Mouse (Mus musculus) G1E-ER4 (cell line): ENCODE measurements around the gene Sfxn2. TPM values are rescaled to one million over a fixed set of nuclear protein-coding genes. Genes with fewer than 3 reads are reported as not detected.
A peak's percentile ranks its signal among the peaks of the same experiment; 100 is the strongest.

ENCODE experiments used
- GATA1 ChIP-seq: IDR thresholded peaks from one replicate; pipeline ENCODE4 v1.8.0; 2012; ENCODE audit warnings: low read length, inconsistent platforms
- polyA plus RNA-seq: library from polyadenylated mRNA; stranded (reverse); fragments of >175 nt; gene quantifications from 2 replicates; pipeline ENCODE4 v1.2.3, GENCODE M21; 2012

Sfxn2 gene
- polyA plus RNA-seq, 1 experiment: 0.84 TPM

DNA sequence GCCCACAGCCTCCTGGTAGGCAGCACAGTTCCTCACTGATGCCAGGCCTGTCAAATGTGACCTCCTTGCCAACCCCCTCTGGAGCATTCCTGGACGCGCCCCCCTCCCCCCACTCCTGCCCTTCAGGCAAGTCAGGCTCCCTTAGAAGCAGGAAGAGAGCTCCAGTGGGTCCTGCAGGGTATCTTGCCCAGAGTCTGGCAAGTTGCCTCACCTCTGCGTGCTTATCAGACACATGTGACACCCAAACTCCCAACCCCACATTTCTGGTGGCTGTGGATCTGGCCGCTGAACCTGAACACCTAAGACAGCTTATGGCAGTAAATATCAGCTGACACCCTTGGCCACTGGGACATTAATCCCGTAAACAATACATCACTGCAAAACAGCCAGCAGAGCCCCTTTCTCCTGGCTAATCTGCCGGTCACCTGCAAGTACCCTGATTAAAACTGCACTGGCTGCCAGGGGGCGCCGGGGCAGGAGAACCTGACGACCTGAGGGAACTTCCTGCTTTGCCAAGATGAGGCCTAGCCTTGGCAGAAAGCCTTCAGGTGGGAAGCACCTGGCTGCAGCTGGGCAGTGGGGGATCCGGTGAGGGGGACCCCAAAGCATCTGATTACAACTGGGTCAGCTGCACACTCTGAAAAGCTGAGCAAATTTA lies 41.0 kb upstream of the Sfxn2 start:
- TF ChIP-seq GATA1: no peak

DNA sequence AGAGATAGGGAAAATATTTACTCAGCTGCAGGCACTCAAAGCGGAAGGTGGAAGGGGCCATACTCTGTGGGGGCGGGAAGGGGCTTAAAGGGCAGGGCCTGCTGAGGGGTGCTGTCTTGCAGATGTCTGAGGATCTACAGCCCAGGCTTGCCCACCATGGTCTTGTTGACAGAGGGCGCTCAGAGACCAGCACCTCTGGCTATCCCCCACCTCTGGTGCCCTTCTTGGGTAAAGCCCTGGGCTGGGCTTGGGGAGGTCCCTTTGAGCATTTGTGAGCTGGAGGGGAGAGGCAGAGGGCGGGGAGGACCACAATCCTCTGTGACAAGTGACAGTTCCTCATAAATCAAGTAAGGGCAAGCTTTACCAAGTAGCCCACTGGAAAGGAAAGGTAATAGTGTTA lies 40.1 kb upstream of the Sfxn2 start:
- TF ChIP-seq GATA1: no peak

DNA sequence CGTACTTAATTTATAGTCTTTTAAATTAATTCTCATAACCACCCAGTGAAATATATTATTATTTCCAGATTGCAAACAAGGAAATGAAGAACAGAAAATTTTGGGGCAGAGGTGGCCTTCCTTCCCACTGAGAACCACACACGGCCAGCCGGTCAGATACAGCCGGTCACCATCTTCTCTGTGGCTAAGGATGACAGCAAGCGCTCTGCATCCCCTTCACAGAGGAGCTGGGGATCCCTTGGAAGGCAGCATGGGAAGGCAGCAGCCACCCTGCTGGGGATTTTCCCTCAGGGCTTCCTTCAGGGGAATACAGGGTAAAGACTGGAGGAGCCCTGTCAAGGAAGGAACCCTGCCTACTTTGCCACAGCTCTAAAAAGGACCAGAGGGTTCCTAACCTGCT lies 39.6 kb upstream of the Sfxn2 start:
- TF ChIP-seq GATA1: no peak

DNA sequence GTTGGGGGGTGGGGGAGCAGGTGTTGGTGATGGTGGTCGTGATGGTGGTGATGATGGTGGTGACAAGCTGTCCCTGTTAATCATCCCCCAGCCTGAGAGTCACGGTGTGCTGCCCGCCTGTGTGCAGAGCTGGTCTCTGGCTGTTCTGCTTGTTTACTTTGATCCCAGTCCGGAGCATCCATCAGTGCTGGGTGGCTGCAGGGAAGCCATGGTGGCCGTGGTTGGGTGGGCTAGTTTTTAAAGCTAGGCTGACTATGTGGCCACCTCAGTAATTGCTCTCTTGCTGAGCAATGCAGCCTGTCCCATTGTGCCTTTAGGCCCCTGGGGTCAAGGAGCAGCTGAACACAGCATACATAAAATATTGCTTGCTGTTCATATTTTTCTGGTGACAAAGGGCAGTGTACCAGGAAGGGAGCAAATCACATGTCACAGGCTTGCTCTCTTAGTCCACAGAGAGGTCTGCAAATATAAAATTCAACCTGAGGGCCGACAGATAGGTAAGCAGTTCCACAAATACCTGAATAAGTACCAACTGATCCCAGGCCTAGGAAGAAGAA lies 38.5 kb upstream of the Sfxn2 start:
- TF ChIP-seq GATA1: no peak

DNA sequence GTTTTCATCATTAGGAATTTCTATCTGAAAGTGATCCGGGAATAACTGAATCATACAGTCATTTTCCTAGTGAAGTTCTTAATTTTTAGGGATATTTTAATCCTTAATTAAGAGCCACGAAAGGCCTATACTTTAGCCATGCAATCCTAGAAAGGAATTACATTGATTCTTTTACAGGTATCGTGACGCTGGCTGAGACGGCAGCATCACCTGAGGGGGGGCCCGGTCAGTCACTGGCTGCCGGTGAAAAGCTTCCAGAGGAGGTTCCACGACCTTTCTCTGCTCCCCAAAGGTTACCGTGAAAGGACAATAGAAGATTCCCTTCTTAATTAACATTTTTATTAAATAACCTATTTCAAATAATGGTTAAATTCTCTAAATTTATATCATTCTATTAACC lies 35.8 kb upstream of the Sfxn2 start:
- no peak for TF ChIP-seq GATA1

DNA sequence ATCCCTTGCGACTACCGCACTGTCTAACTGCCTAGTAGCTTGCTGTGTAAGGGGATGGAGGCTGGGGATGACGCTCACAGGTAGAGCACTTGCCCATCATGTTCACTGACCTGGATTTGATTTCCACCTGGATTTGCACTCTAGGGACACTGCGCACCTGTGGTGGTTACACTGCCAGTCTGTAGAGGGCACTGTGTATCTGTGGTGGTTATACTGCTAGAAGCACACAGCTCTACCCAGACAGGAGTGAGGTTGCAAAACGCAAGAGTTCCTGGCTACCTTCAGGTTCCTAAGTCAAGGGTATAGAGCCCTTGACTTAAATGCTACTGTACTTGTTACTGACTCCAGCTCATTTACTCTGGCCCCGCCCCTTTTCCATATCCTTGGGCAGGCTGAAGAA lies 35.0 kb upstream of the Sfxn2 start:
- TF ChIP-seq GATA1: no peak

DNA sequence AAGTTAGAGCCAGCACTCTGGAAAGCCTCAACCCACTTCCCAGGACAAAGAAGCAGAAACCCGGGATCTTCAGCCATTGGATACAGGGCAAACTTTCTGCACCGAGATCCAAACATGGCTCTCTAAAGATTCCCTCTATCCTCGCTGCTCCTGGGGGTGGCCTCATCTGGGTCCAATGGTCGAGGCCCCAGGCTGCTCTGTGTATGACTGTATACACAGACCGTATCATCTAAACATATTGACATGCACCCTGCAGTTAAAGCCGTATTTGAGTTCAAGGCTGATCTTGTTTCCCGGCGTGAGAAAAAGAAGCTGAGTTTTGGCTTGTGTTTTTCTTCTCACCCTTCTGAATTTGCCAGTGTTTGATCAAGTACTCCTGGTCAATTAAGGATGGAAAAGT lies 30.4 kb upstream of the Sfxn2 start:
- no peak for TF ChIP-seq GATA1

DNA sequence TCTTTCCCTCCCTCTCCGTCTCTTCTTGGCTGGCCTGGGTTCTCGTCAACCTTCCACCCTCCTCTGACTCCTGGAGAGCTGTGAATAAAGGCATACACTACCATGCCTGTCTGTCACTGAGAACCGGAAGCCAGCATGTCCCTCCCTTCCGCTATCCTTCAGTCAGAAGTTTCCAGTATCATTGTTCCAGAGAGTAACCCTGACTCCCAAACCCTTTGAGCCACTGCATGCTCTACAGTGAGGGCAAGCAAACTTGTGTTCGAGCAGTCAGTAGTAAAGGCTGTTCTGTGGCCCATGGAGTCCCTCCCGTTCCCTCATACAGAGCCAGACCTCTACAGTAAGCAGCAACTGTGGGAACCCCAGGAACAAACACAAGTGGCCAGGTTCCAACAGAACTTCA lies 25.6 kb upstream of the Sfxn2 start:
- TF ChIP-seq GATA1: no peak

DNA sequence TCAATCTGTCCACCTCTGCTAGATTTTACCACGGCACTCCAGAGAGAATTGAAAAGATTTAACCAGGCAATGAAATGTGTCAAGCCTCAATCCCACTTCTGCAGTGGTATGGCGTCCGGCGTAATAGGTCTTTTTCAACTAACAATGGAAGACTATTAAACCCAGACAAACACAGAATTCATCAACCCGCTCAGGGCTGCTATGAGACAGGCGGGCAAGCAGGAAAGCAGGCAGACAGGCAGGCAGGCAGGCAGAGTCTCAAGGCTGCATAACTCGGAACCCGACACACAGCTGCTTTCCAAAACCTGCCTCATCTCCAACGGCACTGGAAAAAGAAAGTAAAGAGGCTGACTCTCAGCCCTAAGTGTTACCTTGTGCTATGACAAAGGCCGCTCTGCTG lies 25.1 kb upstream of the Sfxn2 start:
- TF ChIP-seq GATA1: no peak

DNA sequence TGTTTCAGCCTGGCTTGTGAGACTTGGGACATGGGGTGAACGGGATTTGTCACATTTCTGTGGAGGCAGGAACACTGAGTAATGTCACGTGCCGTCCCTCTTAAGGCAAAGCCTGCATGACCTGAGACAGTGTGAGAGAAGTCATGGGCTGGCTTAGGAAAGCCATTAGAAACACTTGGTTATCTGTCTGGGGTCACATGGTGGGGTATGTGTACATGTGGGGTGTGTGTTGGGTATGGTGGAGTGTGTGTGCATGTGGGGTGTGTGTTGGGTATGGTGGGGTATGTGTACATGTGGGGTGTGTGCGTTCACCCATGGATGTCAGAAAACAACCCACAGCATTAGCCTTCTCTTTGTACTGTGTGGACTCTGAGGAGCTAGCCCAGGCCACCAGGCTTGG lies 22.8 kb upstream of the Sfxn2 start:
- TF ChIP-seq GATA1: no peak

DNA sequence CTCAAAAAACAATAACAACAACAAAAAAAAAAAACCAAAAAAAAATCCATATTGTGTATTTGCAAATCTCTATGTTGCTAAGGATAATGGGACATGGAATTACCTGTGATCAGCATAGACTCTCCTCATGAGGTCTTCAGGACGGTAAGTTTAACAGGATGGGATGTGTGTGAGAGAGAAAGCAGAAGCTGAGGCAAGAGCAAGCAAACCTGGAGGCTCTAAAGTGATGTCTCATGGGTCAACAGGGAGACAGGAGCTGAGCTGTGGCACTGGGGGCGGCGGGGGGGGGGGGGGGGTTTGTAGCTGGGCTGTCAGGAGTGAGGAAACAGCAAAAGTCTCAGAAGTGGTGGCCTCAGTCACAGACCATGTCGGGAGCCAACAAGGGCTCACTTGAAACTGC lies 20.7 kb upstream of the Sfxn2 start:
- TF ChIP-seq GATA1: no peak

DNA sequence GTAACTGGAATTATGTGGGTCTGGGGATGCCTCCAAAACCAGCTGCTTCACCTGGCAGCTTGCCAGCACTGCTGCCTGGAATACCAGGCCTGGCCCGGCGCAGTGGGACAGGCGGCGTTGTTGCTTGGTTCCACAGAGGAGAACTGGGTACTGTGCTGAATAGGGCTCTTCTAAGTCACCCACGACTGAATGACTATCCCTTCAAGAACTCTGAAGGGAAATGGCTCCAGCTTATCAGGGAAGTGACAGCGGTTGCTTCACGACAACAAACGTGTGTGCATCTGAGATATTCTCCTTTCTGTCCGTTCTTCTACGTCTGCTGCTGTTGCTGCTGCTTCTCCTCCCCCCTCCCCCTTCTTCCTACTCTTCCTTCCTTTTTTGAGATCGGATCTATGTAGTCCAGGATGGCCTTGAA lies 19.6 kb upstream of the Sfxn2 start:
- TF ChIP-seq GATA1: peak; percentile 50

DNA sequence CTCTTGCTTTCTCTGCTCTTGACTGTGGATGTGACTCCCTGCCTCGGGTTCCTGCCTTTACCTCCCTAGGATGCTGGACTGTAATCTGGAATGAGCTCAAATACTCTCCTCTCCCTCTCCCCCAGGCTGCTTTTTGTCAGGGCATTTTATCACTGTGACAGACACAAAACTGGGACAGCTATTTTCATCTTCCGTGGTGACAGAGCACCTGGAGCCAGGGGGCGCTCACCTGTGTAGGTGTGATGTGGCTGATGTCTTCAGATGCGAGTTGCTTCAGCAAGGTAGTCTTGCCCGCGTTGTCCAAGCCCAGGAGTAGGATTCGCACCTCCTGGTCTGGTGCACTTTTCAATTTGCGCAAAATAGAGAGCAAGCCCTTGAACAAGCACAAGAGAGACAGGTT lies 15.2 kb upstream of the Sfxn2 start:
- no peak for TF ChIP-seq GATA1

DNA sequence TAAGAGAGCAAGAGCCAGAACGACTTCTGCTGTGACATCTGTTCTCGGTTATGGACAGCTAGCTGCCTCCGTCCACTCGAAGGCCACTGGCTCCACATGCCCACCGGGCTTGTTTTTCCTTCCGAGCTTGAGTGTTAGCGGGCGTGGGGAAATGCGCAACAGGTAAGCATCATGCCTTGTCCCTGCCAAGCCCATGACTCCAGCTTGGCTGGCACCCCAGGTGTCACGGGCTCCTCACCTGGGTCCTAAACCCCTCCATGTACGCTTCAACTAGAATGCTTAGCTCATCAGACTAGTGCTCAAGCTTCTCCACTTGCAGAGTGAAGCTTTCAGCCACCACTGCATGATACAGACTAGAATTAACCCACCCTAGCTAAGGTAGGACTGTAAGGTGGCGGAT lies 14.5 kb upstream of the Sfxn2 start:
- no peak for TF ChIP-seq GATA1

DNA sequence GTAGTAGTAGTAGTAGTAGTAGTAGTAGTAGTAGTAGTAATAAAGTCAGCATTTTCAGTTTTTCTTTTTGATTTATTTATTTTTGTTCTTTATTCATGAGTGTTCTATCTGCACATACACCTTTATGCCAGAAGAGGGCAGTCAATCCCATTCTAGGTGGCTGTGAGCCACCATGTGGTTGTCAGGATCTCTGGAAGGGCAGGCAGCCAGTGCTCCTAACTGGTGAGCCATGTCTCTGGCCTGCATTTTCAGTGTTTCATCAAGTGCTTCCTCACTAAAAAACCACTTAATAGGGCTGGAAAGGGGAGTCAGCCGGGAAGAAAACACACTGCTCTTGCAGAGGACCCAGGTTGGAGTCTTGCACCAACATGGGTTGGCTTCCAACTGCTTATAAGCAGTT lies 11.0 kb upstream of the Sfxn2 start:
- no peak for TF ChIP-seq GATA1

DNA sequence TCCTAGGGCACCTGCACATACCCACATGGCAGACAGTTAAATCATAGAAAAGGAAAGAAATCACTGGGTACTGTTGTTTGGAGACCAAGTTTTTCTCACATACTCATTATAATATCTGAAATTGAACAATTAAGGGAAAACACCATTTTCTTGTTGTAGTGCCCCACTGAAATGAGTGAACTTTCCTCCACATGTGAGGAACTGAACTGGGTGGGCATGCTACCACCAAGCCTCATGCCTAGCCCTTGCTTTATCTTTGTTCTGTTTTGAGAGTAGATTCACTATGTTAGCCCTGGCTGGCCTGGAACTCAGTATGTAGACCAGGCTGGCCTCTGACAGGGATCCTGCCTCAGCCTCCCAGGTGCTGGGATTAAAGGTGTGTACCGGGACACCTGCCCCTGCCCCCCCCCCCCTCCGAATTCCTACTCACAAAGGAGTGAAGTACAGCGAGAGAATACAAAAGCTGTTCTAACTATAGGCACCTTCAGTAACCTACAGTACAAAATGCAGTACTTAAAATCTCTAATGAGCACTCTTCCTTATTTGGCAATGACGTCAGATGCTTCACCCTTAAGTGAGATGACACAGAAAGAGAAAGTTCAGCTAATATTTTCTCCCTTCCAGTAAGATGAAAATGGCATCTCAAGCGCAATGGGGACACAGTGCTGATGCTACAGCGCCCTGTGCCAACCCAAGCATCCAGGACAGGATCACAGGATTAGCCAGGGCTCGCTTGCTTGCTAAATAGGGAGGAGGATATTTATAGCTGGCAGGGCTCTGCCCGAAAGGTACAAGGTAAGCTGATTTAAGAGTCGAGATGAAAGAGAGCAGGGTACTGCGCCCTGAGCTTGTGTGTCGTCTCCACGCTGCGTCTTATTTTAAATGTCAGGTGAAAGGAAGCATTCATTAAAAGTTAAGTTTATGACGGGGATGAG lies 10.3 kb upstream of the Sfxn2 start:
- TF ChIP-seq GATA1: no peak

DNA sequence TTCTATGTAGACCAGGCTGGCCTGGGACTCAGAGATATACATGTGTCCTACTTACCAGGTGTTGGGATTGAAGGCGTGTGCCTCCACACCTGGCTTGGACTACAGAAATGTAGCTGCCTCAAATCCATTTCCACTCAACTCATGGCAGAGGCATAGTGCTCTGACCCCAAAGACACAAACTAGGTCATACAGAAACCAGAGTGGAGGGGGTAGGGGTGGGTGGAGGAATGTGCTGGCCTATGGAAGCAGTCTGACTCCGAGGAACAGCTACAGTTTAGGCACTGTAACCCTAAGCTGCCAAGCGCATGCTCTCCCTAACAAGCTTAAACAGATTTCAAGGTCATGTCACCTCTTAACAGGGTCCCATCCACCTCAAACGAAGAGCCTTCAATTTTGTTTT lies 9.6 kb upstream of the Sfxn2 start:
- TF ChIP-seq GATA1: no peak
